Mouse (Mus musculus): ENCODE measurements at regions not wholly inside any gene's neighbourhood (a gene's known extent, or its start where the extent isn't known, plus 50 kb on each side); places are given as distances from the start of the nearest gene placed in this dataset.

DNA sequence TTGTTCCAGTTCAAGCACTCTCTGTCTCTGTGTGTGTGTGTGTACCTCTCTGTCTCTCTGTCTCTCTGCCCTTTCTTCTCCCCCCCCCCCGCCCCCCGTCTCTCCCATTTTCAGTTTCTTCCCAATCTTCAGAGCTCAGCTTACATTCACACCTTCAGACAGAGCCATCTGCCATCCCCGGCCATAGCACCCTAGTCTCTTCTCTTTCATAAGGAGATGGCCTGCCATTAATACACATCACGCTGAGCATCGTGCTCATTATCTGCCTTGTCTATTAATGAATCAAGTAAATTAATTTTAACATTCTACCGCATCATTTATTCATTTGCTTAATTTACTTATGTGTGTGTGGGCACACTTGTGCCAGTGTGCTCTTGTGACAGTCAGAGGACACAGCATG, 573.2 kb downstream of the Bnc2 start:
- no peaks in the 10 kb centered on the region for H3K27me3 ChIP-seq (ENCODE audit: low read depth, poor library complexity, severe bottlenecking)
- DNase-seq (ENCODE audit: low spot score): no peak
- H3K27ac ChIP-seq: no peak overlapping the region
- no peaks in the 10 kb centered on the region for H3K36me3 ChIP-seq
- no peak overlapping the region for H3K4me3 ChIP-seq
- H3K9me3 ChIP-seq (replicated peaks): no peaks in the 10 kb centered on the region
- H3K4me1 ChIP-seq: peaks cover 43% of the 10 kb centered on the region
- 88% methylated on average over 6 of the region's 6 CpGs for whole genome bisulfite sequencing

DNA sequence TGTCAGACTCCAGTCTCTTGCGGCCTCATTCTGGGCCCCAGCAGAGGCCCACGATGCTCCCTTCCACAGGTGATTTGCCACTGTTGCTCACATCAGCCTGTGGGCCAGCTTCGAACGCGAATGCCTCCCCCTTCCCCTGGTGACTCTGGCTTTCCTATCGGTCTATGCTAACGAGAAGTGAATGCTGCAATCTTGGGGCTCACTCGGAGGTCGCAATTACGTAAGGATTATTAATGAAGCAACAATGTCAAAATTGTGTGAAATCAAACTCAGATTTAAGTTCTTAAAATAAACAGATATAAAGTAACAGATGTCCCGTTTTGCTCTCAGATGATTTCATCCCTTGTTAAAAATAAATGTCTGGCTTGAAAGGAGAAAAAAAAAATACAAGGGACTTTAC, 572.3 kb downstream of the Bnc2 start:
- no peak for DNase-seq (ENCODE audit: low spot score)
- Histone ChIP-seq H3K4me1 (peaks cover 40% of the 10 kb centered on the region), H3K27ac (no peak overlapping the region), H3K4me3 (no peak overlapping the region), H3K36me3 (no peaks in the 10 kb centered on the region), H3K27me3 (ENCODE audit: low read depth, poor library complexity, severe bottlenecking) (no peaks in the 10 kb centered on the region), H3K9me3 (replicated peaks) (no peaks in the 10 kb centered on the region)
- 59% methylated on average over 11 of the region's 11 CpGs for WGBS

DNA sequence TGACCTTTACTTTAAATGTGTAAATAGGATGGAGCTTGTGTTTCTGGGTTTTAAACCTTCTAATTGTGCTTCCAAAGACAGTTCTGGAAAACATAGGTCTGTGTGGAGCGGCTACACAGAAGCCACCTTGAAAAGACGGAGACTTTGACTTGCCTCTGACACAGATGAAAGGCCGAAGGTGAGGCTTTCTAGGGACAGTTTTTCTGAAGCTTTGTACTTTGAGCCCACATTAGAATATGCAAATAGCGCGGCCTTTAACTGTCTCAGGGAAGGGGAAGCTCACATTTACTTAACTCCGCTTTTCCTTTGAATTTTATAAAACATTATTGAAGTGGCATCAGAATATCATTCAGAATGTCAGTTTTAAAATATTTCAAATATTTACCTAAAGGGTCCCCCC, 566.5 kb downstream of the Bnc2 start:
- H3K4me3 ChIP-seq: no peak overlapping the region
- 64% methylated on average over 6 of the region's 6 CpGs for WGBS
- DNase-seq (ENCODE audit: low spot score): no peak
- no peaks in the 10 kb centered on the region for H3K9me3 ChIP-seq (replicated peaks)
- H3K4me1 ChIP-seq: peaks cover 24% of the 10 kb centered on the region
- no peaks in the 10 kb centered on the region for H3K36me3 ChIP-seq
- no peaks in the 10 kb centered on the region for H3K27me3 ChIP-seq (ENCODE audit: low read depth, poor library complexity, severe bottlenecking)
- H3K27ac ChIP-seq: no peak overlapping the region

DNA sequence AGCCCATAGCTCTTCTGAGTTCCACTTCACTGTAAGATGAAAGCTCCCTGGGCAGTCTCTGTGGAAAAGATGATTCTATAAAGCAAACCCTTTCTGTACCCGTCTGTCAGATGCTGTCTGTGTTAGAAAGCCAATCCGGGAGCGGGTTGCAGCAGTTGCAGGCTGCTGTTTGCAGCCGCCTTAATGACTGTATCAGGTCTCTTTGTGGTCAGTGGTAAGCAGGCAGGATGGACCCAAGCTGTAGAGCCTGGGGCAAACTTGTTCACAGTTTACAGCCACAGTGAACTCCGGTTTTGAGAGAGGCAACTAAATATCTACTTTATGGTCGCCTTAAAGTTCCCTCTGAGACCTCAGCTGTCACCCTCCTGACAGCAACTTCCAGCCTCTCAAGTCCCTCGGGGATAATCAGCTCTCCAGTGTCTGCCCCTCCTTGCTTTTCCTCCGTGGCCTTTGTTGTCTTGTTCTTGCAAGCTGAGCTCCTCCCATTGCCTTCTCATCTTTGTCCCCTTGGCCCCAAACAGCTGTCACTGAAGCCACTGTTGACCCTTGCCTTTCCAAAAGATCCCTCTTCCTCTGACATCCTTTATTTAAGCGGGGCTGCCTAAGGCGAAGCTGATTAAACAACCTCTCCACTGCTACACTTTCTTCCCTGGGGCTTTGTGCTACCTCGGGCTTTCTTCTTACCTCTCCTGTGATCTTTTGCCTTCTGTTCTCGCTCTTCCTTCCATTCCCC, 565.1 kb downstream of the Bnc2 start:
- Histone ChIP-seq H3K36me3 (no peaks in the 10 kb centered on the region), H3K4me1 (peaks cover 24% of the 10 kb centered on the region), H3K27me3 (ENCODE audit: low read depth, poor library complexity, severe bottlenecking) (no peaks in the 10 kb centered on the region), H3K27ac (peak overlapping the region; percentile 17; the same call in 1 of the 2 replicates), H3K9me3 (replicated peaks) (no peaks in the 10 kb centered on the region), H3K4me3 (no peak overlapping the region)
- no peak for DNase-seq (ENCODE audit: low spot score)
- WGBS: 6% methylated on average over 12 of the region's 12 CpGs

DNA sequence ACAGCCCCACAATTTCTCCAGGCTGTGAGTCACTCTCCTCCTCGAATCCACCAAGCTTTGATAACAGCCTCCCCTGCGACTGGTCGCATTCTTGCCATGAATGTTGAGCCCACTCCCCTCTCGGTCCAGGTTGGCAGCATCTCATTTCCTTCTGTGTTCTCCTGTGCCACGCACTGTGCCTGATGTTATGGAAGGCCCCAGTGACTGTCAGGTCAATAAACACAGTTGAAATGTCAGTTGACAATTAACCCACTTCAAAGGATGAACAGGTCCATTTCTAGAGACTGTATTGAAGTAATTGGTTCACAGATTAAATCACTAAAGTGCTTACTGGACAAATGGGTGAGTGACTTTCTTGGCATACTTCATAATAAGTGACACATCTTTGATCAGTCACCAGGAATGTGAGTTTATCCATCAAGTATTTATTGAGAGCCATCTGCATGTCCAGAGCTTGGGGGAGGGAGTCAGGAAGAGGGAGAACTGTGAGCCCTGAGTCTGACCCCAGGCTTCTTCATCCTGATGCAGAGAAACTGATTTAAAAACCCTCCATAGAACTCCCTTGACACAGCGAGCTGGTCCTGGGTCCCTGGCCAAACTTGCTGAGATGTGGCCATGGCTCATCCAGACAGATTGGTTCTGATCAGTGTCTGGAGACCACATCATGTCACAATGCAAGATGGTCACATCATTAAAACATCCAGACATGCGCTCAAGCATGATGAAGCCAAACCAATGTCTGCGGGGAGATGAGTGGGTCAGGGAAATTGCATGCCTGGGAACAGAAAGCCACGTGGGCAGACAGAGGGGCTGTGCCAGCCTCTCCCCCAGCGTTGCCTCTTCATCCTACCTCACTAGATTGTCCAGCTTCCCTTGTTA, 560.7 kb downstream of the Bnc2 start:
- H3K4me1 ChIP-seq: peaks cover 26% of the 10 kb centered on the region
- no peaks in the 10 kb centered on the region for H3K27me3 ChIP-seq (ENCODE audit: low read depth, poor library complexity, severe bottlenecking)
- H3K9me3 ChIP-seq (replicated peaks): no peaks in the 10 kb centered on the region
- H3K4me3 ChIP-seq: no peak overlapping the region
- H3K27ac ChIP-seq: no peak overlapping the region
- WGBS: 75% methylated on average over 10 of the region's 10 CpGs
- no peaks in the 10 kb centered on the region for H3K36me3 ChIP-seq
- DNase-seq (ENCODE audit: low spot score): no peak

GRCm38 (mm10) chr4:84118284-84118919, 556.7 kb downstream of the Bnc2 start:
- Histone ChIP-seq H3K27me3 (ENCODE audit: low read depth, poor library complexity, severe bottlenecking) (no peaks in the 10 kb centered on the region), H3K4me3 (no peak overlapping the region), H3K9me3 (replicated peaks) (no peaks in the 10 kb centered on the region), H3K27ac (no peak overlapping the region), H3K4me1 (peaks cover 33% of the 10 kb centered on the region), H3K36me3 (no peaks in the 10 kb centered on the region)
- 93% methylated on average over 2 of the region's 2 CpGs for WGBS
- no peak for DNase-seq (ENCODE audit: low spot score)

- DNase-seq (ENCODE audit: low spot score): no peak
- Histone ChIP-seq H3K9me3 (replicated peaks) (no peaks in the 10 kb centered on the region), H3K36me3 (no peaks in the 10 kb centered on the region), H3K27me3 (ENCODE audit: low read depth, poor library complexity, severe bottlenecking) (no peaks in the 10 kb centered on the region), H3K4me3 (no peak overlapping the region), H3K4me1 (peaks cover 38% of the 10 kb centered on the region), H3K27ac (peak overlapping the region; percentile 64; the same call in 1 of the 2 replicates)
- WGBS: 11% methylated on average over 7 of the region's 7 CpGs
These were observed 555.5 kb downstream of the Bnc2 start for GRCm38 (mm10) chr4:84119616-84120015.

DNA sequence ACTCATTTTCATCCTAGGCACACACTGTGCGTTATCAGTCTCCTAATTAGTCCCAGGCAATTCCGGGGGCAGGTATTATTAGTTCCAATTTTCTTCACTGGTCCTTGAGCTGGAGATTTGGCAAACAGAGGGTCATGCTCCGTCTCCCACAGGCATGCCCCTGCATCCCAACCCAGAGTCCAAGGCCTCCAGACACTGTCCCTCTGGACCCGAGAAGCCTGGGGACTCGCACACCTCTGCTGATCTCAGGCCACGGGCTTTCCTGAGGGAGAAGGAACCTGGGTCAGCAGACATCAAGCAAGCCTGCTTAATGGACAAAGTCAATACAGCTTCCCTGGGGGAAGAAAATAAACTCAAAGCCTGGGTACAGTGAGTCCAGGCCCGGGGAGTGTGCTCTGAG, 554.7 kb downstream of the Bnc2 start:
- Histone ChIP-seq H3K27me3 (ENCODE audit: low read depth, poor library complexity, severe bottlenecking) (no peaks in the 10 kb centered on the region), H3K27ac (peak overlapping the region; percentile 70), H3K9me3 (replicated peaks) (no peaks in the 10 kb centered on the region), H3K4me3 (no peak overlapping the region), H3K4me1 (peaks cover 44% of the 10 kb centered on the region), H3K36me3 (no peaks in the 10 kb centered on the region)
- DNase-seq (ENCODE audit: low spot score): peak; percentile 48
- WGBS: 31% methylated on average over 7 of the region's 7 CpGs

GRCm38 (mm10) chr4:84121442-84121841, 553.6 kb downstream of the Bnc2 start:
- Histone ChIP-seq H3K4me3 (no peak overlapping the region), H3K27ac (peak overlapping the region; percentile 70), H3K36me3 (no peaks in the 10 kb centered on the region), H3K9me3 (replicated peaks) (no peaks in the 10 kb centered on the region), H3K27me3 (ENCODE audit: low read depth, poor library complexity, severe bottlenecking) (no peaks in the 10 kb centered on the region), H3K4me1 (peaks cover 55% of the 10 kb centered on the region)
- WGBS: 54% methylated on average over 10 of the region's 10 CpGs
- DNase-seq (ENCODE audit: low spot score): no peak

DNA sequence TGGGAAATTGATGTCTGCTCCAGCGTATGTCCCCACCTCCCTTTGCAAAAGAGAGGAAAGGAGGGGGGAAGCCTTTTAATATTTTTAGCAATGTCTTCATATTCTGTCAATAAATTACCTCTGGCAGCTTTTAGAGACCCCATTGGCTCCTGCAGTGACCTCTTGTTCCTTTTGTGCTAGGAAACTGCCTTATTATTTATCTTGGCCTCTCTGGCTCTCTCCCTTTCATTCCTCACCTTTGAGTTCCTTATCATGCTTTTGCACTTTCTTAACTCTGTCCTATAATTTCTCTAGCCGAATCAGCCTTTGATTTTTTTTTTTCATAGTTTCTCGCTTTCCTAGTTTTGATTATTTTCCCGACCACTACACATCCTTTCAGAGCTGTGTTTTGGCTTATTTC, 548.7 kb downstream of the Bnc2 start:
- Histone ChIP-seq H3K27me3 (ENCODE audit: low read depth, poor library complexity, severe bottlenecking) (no peaks in the 10 kb centered on the region), H3K9me3 (replicated peaks) (no peaks in the 10 kb centered on the region), H3K4me1 (peaks cover 38% of the 10 kb centered on the region), H3K4me3 (no peak overlapping the region), H3K36me3 (no peaks in the 10 kb centered on the region), H3K27ac (peak overlapping the region; percentile 58; the same call in 1 of the 2 replicates)
- no peak for DNase-seq (ENCODE audit: low spot score)
- 80% methylated on average over 4 of the region's 4 CpGs for WGBS

GRCm38 (mm10) chr4:84127380-84127779, 547.7 kb downstream of the Bnc2 start:
- Histone ChIP-seq H3K27me3 (ENCODE audit: low read depth, poor library complexity, severe bottlenecking) (0 out of 2 replicates have a peak, but pooled peaks cover 2% of the 10 kb centered on the region), H3K9me3 (replicated peaks) (no peaks in the 10 kb centered on the region)
- WGBS: 66% methylated on average over 2 of the region's 2 CpGs

GRCm38 (mm10) chr4:84130840-84131547, 544.1 kb downstream of the Bnc2 start:
- H3K9me3 ChIP-seq (replicated peaks): no peaks in the 10 kb centered on the region
- 73% methylated on average over 7 of the region's 7 CpGs for WGBS
- no peak for DNase-seq (ENCODE audit: low spot score)
- H3K36me3 ChIP-seq: no peaks in the 10 kb centered on the region
- H3K4me1 ChIP-seq: peaks cover 46% of the 10 kb centered on the region
- 0 out of 2 replicates have a peak overlapping the region, but pooled peaks have one; percentile 50 for H3K27ac ChIP-seq
- no peak overlapping the region for H3K4me3 ChIP-seq
- H3K27me3 ChIP-seq (ENCODE audit: low read depth, poor library complexity, severe bottlenecking): 0 out of 2 replicates have a peak, but pooled peaks cover 6% of the 10 kb centered on the region

More at GRCm38 (mm10) chr4:84127380-84127779, 547.7 kb downstream of the Bnc2 start:
- Histone ChIP-seq H3K4me3 (no peak overlapping the region), H3K36me3 (no peaks in the 10 kb centered on the region), H3K27ac (no peak overlapping the region), H3K4me1 (peaks cover 39% of the 10 kb centered on the region)
- DNase-seq (ENCODE audit: low spot score): no peak
